23 mouse cellular contexts compared by ENCODE assay signal in the genomic region with DNA sequence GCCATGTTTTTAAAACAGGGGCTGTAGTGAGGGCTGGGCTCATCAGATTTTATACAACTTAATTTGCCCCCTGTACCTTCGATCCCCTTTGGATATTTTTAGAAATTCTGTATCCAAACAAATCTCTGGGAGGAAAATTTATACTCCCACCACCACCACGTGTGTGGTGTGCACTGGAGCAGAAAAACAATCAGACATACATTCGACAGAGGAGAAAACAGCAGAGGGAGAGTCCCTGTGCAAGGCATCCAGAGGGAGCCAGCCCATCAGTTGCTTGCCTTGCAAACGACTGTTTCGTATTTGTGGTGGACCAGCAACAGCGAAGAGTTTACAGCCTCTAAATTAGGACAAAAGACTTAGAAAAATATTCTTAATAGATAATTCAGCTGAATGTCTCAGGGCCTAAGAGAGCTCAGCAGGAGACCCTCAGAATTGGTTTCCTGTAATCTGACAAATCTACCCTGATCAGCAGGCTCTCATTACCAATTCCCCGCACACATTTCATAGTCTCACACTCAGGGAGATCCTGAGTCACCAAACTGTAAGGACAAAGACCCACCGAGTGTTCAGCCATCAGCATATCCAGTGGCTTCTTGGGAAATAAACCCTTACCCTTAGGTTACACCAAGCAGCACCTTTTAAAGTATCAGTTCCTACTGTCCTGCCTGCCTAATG. TPM values are rescaled to one million over a fixed set of nuclear protein-coding genes. Genes with fewer than 3 reads are reported as not detected.
DNase-seq lines count a peak whose midpoint lies in the region; ATAC-seq lines count a peak whose summit lies in the region.
"Had no signal": no experiment of that assay in that cellular context is flagged by ENCODE, and none has a peak within 500 bp of the region (broad histone marks: within the 10 kb centered on the region; RNA-seq: fewer than 3 reads in every experiment).

No protein-coding gene starts in this region.

- ATAC-seq in hindbrain, embryonic 11.5 days (ENCODE audit: low FRiP score) = 0 out of 2 replicates have a peak, but pooled peaks have one; percentile 33
- peak; percentile 41; the same call in 1 of the 2 replicates for ATAC-seq in neural tube, embryonic 12.5 days (ENCODE audit: low FRiP score, low read depth)
- peak; percentile 66; the same call in 1 of the 2 replicates for ATAC-seq in hindbrain, embryonic 12.5 days (ENCODE audit: low FRiP score)
- no peak for ATAC-seq in monocyte, adult 5-6 weeks (replicated peaks; ENCODE audit: insufficient number of reproducible peaks, low FRiP score, low TSS enrichment, poor library complexity, severe bottlenecking)
- ATAC-seq: forebrain, embryonic 13.5 days; intestine, postnatal 0 days; lung, postnatal 0 days had no signal

- H3K27ac ChIP-seq in hindbrain, embryonic 11.5 days (ENCODE audit: low read depth, low read length) = 0 out of 2 replicates have a peak overlapping the region, but pooled peaks have one; percentile 4
- no peak overlapping the region for H3K27ac ChIP-seq in hindbrain, embryonic 10.5 days
- H3K27ac ChIP-seq in neural tube, embryonic 12.5 days = no peak overlapping the region
- H3K27ac ChIP-seq in hindbrain, embryonic 12.5 days = peak overlapping the region; percentile 45; the same call in 1 of the 2 replicates
- H3K27ac ChIP-seq: forebrain, embryonic 13.5 days; heart, embryonic 15.5 days; left cerebral cortex, adult 2 months; stomach, postnatal 0 days had no signal

- no peaks in the 10 kb centered on the region for H3K27me3 ChIP-seq in hindbrain, embryonic 11.5 days (ENCODE audit: control insufficient read depth, insufficient read depth, low read length)
- H3K27me3 ChIP-seq in hindbrain, embryonic 10.5 days (ENCODE audit: insufficient read depth, poor library complexity, severe bottlenecking) = no peaks in the 10 kb centered on the region
- no peaks in the 10 kb centered on the region for H3K27me3 ChIP-seq in neural tube, embryonic 12.5 days (replicated peaks)
- H3K27me3 ChIP-seq in hindbrain, embryonic 12.5 days = no peaks in the 10 kb centered on the region
- H3K27me3 ChIP-seq: forebrain, embryonic 13.5 days; heart, embryonic 15.5 days had no signal

- no peaks in the 10 kb centered on the region for H3K36me3 ChIP-seq in hindbrain, embryonic 11.5 days (ENCODE audit: control insufficient read depth, insufficient read depth, low read length)
- H3K36me3 ChIP-seq in hindbrain, embryonic 10.5 days = no peaks in the 10 kb centered on the region
- no peaks in the 10 kb centered on the region for H3K36me3 ChIP-seq in neural tube, embryonic 12.5 days
- no peaks in the 10 kb centered on the region for H3K36me3 ChIP-seq in hindbrain, embryonic 12.5 days
- H3K36me3 ChIP-seq: heart, embryonic 15.5 days had no signal

- WGBS in hindbrain, embryonic 11.5 days = 40% methylated on average over 8 of the region's 8 CpGs
- WGBS in hindbrain, embryonic 10.5 days = 41% methylated on average over 8 of the region's 8 CpGs
- 27% methylated on average over 8 of the region's 8 CpGs for WGBS in neural tube, embryonic 12.5 days
- 33% methylated on average over 8 of the region's 8 CpGs for WGBS in hindbrain, embryonic 12.5 days

- H3K4me3 ChIP-seq in hindbrain, embryonic 11.5 days (ENCODE audit: low read depth, low read length) = no peak overlapping the region
- H3K4me3 ChIP-seq in hindbrain, embryonic 10.5 days = no peak overlapping the region
- H3K4me3 ChIP-seq in neural tube, embryonic 12.5 days = no peak overlapping the region
- no peak overlapping the region for H3K4me3 ChIP-seq in hindbrain, embryonic 12.5 days
- H3K4me3 ChIP-seq: forebrain, embryonic 13.5 days; heart, embryonic 15.5 days; left cerebral cortex, adult 2 months had no signal

- no peaks in the 10 kb centered on the region for H3K9me3 ChIP-seq in hindbrain, embryonic 11.5 days (ENCODE audit: control insufficient read depth, low read length)
- no peaks in the 10 kb centered on the region for H3K9me3 ChIP-seq in hindbrain, embryonic 10.5 days
- H3K9me3 ChIP-seq in neural tube, embryonic 12.5 days = no peaks in the 10 kb centered on the region
- no peaks in the 10 kb centered on the region for H3K9me3 ChIP-seq in hindbrain, embryonic 12.5 days (replicated peaks)
- H3K9me3 ChIP-seq: forebrain, embryonic 13.5 days; heart, embryonic 15.5 days had no signal

- H3K4me1 ChIP-seq in hindbrain, embryonic 11.5 days (replicated peaks; ENCODE audit: control insufficient read depth, insufficient read depth, low read length) = no peaks in the 10 kb centered on the region; the same call in 1 of the 2 replicates
- peaks cover 10% of the 10 kb centered on the region for H3K4me1 ChIP-seq in hindbrain, embryonic 10.5 days (replicated peaks)
- H3K4me1 ChIP-seq in neural tube, embryonic 12.5 days = peaks cover 6% of the 10 kb centered on the region; the same call in 1 of the 2 replicates
- peaks cover 11% of the 10 kb centered on the region for H3K4me1 ChIP-seq in hindbrain, embryonic 12.5 days
- H3K4me1 ChIP-seq: heart, embryonic 15.5 days had no signal

- no peak for DNase-seq in hindbrain, embryonic 11.5 days (ENCODE audit: low spot score)
- no peak for DNase-seq in hindbrain, embryonic 10.5 days (ENCODE audit: low spot score)
- no peak for DNase-seq in neural tube, embryonic 10.5 days (ENCODE audit: extremely low spot score, low spot score)
- no peak for DNase-seq in cerebellum, postnatal 14 days
- DNase-seq: cerebellum, adult 9-10 months; gastrocnemius, postnatal 25 days; kidney, postnatal 36 days; layer of hippocampus, adult 9-11 months; left cerebral cortex, postnatal 4 days; liver; right cerebral cortex, postnatal 4 days had no signal

- no peak overlapping the region for H3K4me2 ChIP-seq in hindbrain, embryonic 11.5 days (replicated peaks; ENCODE audit: low read depth, low read length)
- H3K4me2 ChIP-seq in neural tube, embryonic 12.5 days (replicated peaks) = no peak overlapping the region
- H3K4me2 ChIP-seq in hindbrain, embryonic 12.5 days (replicated peaks) = no peak overlapping the region
- H3K4me2 ChIP-seq: forebrain, embryonic 13.5 days; heart, embryonic 15.5 days had no signal

- no peak overlapping the region for H3K9ac ChIP-seq in hindbrain, embryonic 11.5 days (ENCODE audit: low read depth, low read length)
- H3K9ac ChIP-seq in neural tube, embryonic 12.5 days = no peak overlapping the region
- no peak overlapping the region for H3K9ac ChIP-seq in hindbrain, embryonic 12.5 days
- H3K9ac ChIP-seq: forebrain, embryonic 13.5 days; heart, embryonic 15.5 days had no signal

RNA-seq across cellular contexts. Expression of gene Slit3, which starts 40.4 kb away (rescaled TPM):
- polyA plus RNA-seq in hindbrain, embryonic 11.5 days (2014; fragmentation: Nextera tagmentation; extraction: Ambion mirVana) = 22.4 and 39.3 TPM in 2 replicates
- polyA plus RNA-seq in hindbrain, embryonic 10.5 days (2016; fragmentation: Nextera tagmentation; extraction: Ambion mirVana) = 38.0 and 54.1 TPM in 2 replicates
- polyA plus RNA-seq in neural tube, embryonic 12.5 days (2016; fragmentation: Nextera tagmentation; extraction: Ambion mirVana) = 65.0 and 74.7 TPM in 2 replicates
- polyA plus RNA-seq in hindbrain, embryonic 12.5 days (2016; fragmentation: Nextera tagmentation; extraction: Ambion mirVana) = 40.8 and 50.0 TPM in 2 replicates
- not detected in 3 replicates for total RNA-seq in monocyte, adult 5-6 weeks (2017)
- total RNA-seq: hematopoietic stem cell, adult 5-6 weeks; megakaryocyte progenitor cell, adult 5-6 weeks had no signal
- polyA plus RNA-seq: C2C12 had no signal

Comparison
In these comparisons a context has a peak if more than half of its experiments do, and no peak if none do; other contexts are left out.
1. H3K27ac ChIP-seq: peak in hindbrain, embryonic 11.5 days (single experiment) and hindbrain, embryonic 12.5 days (single experiment); none in hindbrain, embryonic 10.5 days (single experiment) and neural tube, embryonic 12.5 days (single experiment).